Mouse (Mus musculus) megakaryocyte, embryonic 14.5 days (primary cell): ENCODE data around the gene Aknad1.

ENCODE experiments used
- FLI1 ChIP-seq: IDR thresholded peaks from 2 replicates; pipeline ENCODE4 v1.6.1; 2012; ENCODE audit warnings: low read length, inconsistent platforms, mixed read lengths
- GATA1 ChIP-seq: IDR thresholded peaks from 3 replicates; pipeline ENCODE4 v1.6.1; 2012; ENCODE audit warnings: mixed read lengths, low read length, inconsistent platforms, borderline replicate concordance

DNA sequence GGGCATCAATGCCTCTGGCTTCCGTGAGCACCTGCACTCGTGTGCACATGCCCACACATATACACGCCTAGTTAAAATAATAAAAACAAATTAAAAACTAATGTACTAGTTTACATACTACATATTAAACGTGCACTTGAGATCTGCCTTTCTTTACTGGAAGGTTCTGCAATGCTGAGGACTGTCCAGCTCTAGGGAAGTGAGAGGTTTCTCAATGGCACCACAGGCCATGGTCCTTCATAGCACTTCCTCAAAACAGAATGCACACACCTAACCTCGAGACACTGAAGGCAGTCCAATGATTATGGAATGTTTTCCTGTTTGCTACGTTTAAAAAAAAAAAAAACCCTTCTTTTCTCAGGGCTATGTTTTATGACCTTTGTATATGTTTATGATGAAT is 58.3 kb downstream of the Aknad1 start:
- no peak for TF ChIP-seq GATA1
- TF ChIP-seq FLI1: no peak
